Mouse (Mus musculus): ENCODE measurements around the gene Col17a1.

GRCm38 (mm10) chr19:47705080-47705771 lies 13.3 kb upstream of the Col17a1 start:
- TF ChIP-seq CTCF (IDR thresholded peaks at IDR 0.05), result no peak
- TF ChIP-seq EP300 (IDR thresholded peaks at IDR 0.05; ENCODE audit: insufficient read depth, low read depth, low read length), result no peak
- no peak for TF ChIP-seq POLR2A (IDR thresholded peaks at IDR 0.05; ENCODE audit: insufficient read depth, low read depth, low read length)
